Mouse (Mus musculus) forebrain, embryonic 12.5 days (tissue): ENCODE data around the gene Vezf1. TPM values are rescaled to one million over a fixed set of nuclear protein-coding genes. Genes with fewer than 3 reads are reported as not detected.
"Not testable (repeated sequence)": the region's sequence is repeated elsewhere in the genome, so short reads cannot be mapped to it uniquely, and the experiment has no call there.

Experiments used
- ATAC-seq: fragments of 200-750 bp; cut with Nextera tagmentation; 2 replicates; pipeline ENCODE4 v1.8.0; 2017; ENCODE audit warnings: moderate TSS enrichment; ENCODE audit not compliant: low FRiP score
- H3K27ac ChIP-seq: fragments of 300-500 bp; sonication (generic); 2 replicates; pipeline ENCODE4 v1.5.1; 2016; ENCODE audit warnings: mild to moderate bottlenecking
- H3K27me3 ChIP-seq: fragments of 300-500 bp; sonication (generic); 2 replicates; pipeline ENCODE4 v1.6.1; 2016; ENCODE audit warnings: mild to moderate bottlenecking
- H3K36me3 ChIP-seq: fragments of 300-500 bp; sonication (generic); replicated peaks from 2 replicates; pipeline ENCODE4 v1.6.1; 2016; ENCODE audit warnings: mild to moderate bottlenecking
- H3K4me1 ChIP-seq: fragments of 300-500 bp; sonication (generic); 2 replicates; pipeline ENCODE4 v1.6.1; 2016
- H3K4me2 ChIP-seq: fragments of 300-500 bp; sonication (generic); 2 replicates; pipeline ENCODE4 v1.6.1; 2016; ENCODE audit warnings: mild to moderate bottlenecking, moderate library complexity
- H3K4me3 ChIP-seq: fragments of 300-500 bp; sonication (generic); replicated peaks from 2 replicates; pipeline ENCODE4 v1.5.1; 2016; ENCODE audit warnings: mild to moderate bottlenecking
- H3K9ac ChIP-seq: fragments of 300-500 bp; sonication (generic); 2 replicates; pipeline ENCODE4 v1.6.1; 2016; ENCODE audit warnings: mild to moderate bottlenecking
- H3K9me3 ChIP-seq: fragments of 300-500 bp; sonication (generic); 2 replicates; pipeline ENCODE4 v1.6.1; 2016
- WGBS: fragments of 180-500 bp; shearing (Covaris S2); methylation state at CpG from one replicate; pipeline ENCODE4 v1.1.7; 2016; 5-methylcytosine and 5-hydroxymethylcytosine counted together
- polyA plus RNA-seq: library from polyadenylated mRNA; unstranded; fragments of >200 nt; fragmentation: Nextera tagmentation; extraction: Ambion mirVana; gene quantifications from 2 replicates; pipeline ENCODE4 v1.2.1, GENCODE M21; 2016

The Vezf1 gene
- polyA plus RNA-seq, 1 experiment from 2014 or later: 84.8 TPM

DNA sequence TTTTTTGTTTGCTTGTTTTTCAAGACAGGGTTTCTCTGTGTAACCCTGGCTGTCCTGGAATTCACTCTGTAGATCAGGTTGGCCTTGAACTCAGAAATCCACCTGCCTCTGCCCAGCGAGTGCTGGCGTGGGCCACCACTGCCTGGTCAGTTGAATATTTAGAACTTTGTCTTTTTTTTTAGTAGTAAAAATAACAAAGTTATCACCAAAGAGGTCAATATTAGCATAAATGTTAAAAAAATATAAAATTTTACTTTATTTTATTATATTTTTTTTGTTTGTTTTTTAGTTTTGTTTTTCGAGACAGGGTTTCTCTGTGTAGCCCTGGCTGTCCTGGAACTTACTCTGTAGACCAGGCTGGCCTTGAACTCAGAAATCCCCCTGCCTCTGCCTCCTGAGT lies 22.9 kb upstream of the Vezf1 start:
- not testable (repeated sequence) for H3K27ac ChIP-seq
- WGBS: 98% methylated on average over 3 of the region's 3 CpGs

DNA sequence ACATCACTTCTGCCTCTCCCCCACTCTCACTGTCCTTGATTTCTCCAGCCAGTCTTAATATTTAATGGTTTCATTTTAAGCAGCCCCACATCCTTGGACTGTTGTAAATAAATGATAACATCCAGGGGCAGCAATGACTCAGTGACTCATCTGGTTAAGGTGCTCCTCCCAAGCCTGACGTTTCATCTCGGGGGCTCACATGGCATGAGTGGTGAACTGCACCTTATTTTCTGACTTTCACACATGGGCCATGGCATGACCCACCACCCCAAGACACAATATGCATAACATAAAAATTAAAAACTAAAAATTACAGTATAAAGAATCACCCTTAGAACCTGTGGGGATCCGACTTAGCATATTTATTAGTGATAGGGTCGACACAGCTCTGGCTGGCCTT lies 22.2 kb upstream of the Vezf1 start:
- 94% methylated on average over 4 of the region's 4 CpGs for WGBS
- H3K4me2 ChIP-seq: peak overlapping the region; percentile 68
- no peaks in the 10 kb centered on the region for H3K9me3 ChIP-seq
- H3K27me3 ChIP-seq: no peaks in the 10 kb centered on the region
- H3K9ac ChIP-seq: no peak overlapping the region
- no peak overlapping the region for H3K27ac ChIP-seq
- H3K4me3 ChIP-seq: no peak overlapping the region
- no peak for ATAC-seq
- H3K36me3 ChIP-seq: peaks cover 25% of the 10 kb centered on the region
- peaks cover 30% of the 10 kb centered on the region for H3K4me1 ChIP-seq

More for the DNA sequence above, 22.9 kb upstream of the Vezf1 start:
- Histone ChIP-seq H3K36me3 (peaks cover 22% of the 10 kb centered on the region), H3K4me1 (peaks cover 23% of the 10 kb centered on the region)
- H3K9me3 ChIP-seq, H3K4me2 ChIP-seq, H3K9ac ChIP-seq, H3K4me3 ChIP-seq, ATAC-seq, H3K27me3 ChIP-seq: not testable (repeated sequence)

DNA sequence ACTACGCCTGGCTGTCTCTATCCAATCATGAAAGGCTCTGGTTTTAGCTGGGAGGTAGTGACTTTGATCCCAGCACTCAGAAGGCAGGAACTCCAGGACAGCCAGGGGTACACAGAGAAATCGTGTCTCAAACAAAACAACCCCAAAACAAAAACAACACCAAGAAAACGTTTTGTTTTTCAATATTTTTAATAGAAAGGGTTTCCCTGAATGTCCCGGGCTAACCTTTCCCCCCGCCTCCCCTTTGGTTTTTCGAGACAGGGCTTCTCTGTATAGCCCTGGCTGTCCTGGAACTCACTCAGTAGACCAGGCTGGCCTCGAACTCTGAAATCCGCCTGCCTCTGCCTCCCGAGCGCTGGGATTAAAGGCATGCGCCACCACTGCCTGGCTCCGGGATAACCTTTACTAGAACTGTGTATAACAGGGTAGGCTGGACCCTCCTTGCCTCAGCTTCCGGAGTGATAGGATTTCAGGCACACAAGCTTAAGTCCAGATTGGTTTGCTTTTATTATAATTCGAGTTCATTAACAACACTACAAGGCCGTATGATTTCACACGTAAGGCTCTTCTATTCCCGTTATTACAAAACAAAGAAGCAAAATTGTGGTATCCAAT lies 21.6 kb upstream of the Vezf1 start:
- peak overlapping the region; percentile 98 for H3K4me3 ChIP-seq
- peak overlapping the region; percentile 99 for H3K9ac ChIP-seq
- no peak for ATAC-seq
- H3K36me3 ChIP-seq: peaks cover 28% of the 10 kb centered on the region
- peak overlapping the region; percentile 99; the same call in 1 of the 2 replicates for H3K27ac ChIP-seq
- H3K4me2 ChIP-seq: peak overlapping the region; percentile 68
- WGBS: 64% methylated on average over 17 of the region's 17 CpGs
- peaks cover 33% of the 10 kb centered on the region for H3K4me1 ChIP-seq
- no peaks in the 10 kb centered on the region for H3K27me3 ChIP-seq
- H3K9me3 ChIP-seq: no peaks in the 10 kb centered on the region

GRCm38 (mm10) chr11:88046944-88047794 lies 20.9 kb upstream of the Vezf1 start, which contains the start of gene Srsf1:
TSS of gene Srsf1 (plus strand) at chr11:88047373.
- Histone ChIP-seq H3K36me3 (peaks cover 29% of the 10 kb centered on the region), H3K4me3 (peak within 1 kb of the TSS; percentile 98), H3K9me3 (no peaks in the 10 kb centered on the region), H3K4me2 (peak within 1 kb of the TSS; percentile 68), H3K27ac (peak within 1 kb of the TSS; percentile 99), H3K4me1 (peaks cover 33% of the 10 kb centered on the region), H3K9ac (peak within 1 kb of the TSS; percentile 99), H3K27me3 (no peaks in the 10 kb centered on the region)
- peak; percentile 91 for ATAC-seq
- under 1% methylated on average over 60 of the region's 60 CpGs for WGBS

- peak overlapping the region; percentile 99 for H3K27ac ChIP-seq
- H3K4me1 ChIP-seq: peaks cover 37% of the 10 kb centered on the region
- no peaks in the 10 kb centered on the region for H3K9me3 ChIP-seq
- peak overlapping the region; percentile 68 for H3K4me2 ChIP-seq
- H3K27me3 ChIP-seq: no peaks in the 10 kb centered on the region
- peaks cover 32% of the 10 kb centered on the region for H3K36me3 ChIP-seq
- under 1% methylated on average over 66 of the region's 76 CpGs for WGBS
- H3K4me3 ChIP-seq: peak overlapping the region; percentile 98
- peak; percentile 84 for ATAC-seq
- peak overlapping the region; percentile 99 for H3K9ac ChIP-seq
These were observed 20.1 kb upstream of the Vezf1 start for GRCm38 (mm10) chr11:88047871-88048531.

DNA sequence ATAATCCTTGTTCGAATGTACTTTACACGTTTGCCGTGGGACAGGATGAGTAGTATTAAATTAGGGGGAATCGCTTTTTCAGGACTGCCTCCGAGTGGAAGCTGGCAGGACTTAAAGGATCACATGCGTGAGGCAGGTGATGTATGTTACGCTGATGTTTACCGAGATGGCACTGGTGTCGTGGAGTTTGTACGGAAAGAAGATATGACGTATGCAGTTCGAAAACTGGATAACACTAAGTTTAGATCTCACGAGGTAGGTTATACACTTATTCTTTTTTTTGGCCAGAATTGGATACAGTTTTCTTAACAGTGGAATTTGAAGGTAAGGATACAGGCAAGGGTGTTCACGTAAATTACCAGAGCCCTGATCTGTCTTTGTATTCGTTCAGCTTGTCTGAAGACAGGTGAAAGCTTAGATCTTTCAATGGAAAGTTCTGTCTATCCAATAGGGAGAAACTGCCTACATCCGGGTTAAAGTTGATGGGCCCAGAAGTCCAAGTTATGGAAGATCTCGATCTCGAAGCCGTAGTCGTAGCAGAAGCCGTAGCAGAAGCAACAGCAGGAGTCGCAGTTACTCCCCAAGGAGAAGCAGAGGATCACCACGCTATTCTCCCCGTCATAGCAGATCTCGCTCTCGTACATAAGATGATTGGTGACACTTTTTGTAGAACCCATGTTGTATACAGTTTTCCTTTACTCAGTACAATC lies 19.0 kb upstream of the Vezf1 start:
- 34% methylated on average over 26 of the region's 26 CpGs for WGBS
- peak overlapping the region; percentile 68 for H3K4me2 ChIP-seq
- no peak overlapping the region for H3K27ac ChIP-seq
- H3K4me3 ChIP-seq: peak overlapping the region; percentile 98
- peak overlapping the region; percentile 99 for H3K9ac ChIP-seq
- peaks cover 36% of the 10 kb centered on the region for H3K36me3 ChIP-seq
- no peak for ATAC-seq
- peaks cover 37% of the 10 kb centered on the region for H3K4me1 ChIP-seq
- H3K9me3 ChIP-seq: no peaks in the 10 kb centered on the region
- no peaks in the 10 kb centered on the region for H3K27me3 ChIP-seq

DNA sequence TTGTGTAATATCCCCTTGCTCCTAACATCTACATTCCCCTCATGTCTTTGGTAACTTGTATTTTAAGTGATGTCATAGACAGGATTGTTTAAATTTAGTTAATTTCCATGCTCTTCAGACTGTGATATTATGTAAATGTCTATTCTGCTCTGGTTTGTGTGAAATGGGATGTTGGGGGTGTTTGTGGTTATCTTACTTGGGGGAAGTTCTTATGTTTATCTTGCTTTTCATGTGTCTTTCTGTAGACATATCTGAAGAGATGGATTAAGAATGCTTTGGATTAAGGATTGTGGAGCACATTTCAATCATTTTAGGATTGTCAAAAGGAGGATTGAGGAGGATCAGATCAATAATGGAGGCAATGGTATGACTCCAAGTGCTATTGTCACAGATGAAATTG lies 18.3 kb upstream of the Vezf1 start:
- Histone ChIP-seq H3K4me1 (peaks cover 37% of the 10 kb centered on the region), H3K27me3 (no peaks in the 10 kb centered on the region), H3K27ac (no peak overlapping the region), H3K36me3 (peaks cover 36% of the 10 kb centered on the region), H3K4me2 (peak overlapping the region; percentile 68), H3K9me3 (no peaks in the 10 kb centered on the region), H3K9ac (no peak overlapping the region), H3K4me3 (peak overlapping the region; percentile 98)
- no peak for ATAC-seq

GRCm38 (mm10) chr11:88052638-88053037 lies 15.4 kb upstream of the Vezf1 start:
- Histone ChIP-seq H3K4me3 (no peak overlapping the region), H3K36me3 (peaks cover 38% of the 10 kb centered on the region), H3K27me3 (no peaks in the 10 kb centered on the region), H3K9ac (no peak overlapping the region), H3K4me1 (peaks cover 26% of the 10 kb centered on the region), H3K9me3 (no peaks in the 10 kb centered on the region), H3K27ac (no peak overlapping the region), H3K4me2 (no peak overlapping the region)
- WGBS: 78% methylated on average over 4 of the region's 4 CpGs
- ATAC-seq: no peak

GRCm38 (mm10) chr11:88053821-88054220 lies 14.3 kb upstream of the Vezf1 start:
- H3K4me2 ChIP-seq: no peak overlapping the region
- H3K27ac ChIP-seq: 0 out of 2 replicates have a peak overlapping the region, but pooled peaks have one; percentile 19
- no peaks in the 10 kb centered on the region for H3K27me3 ChIP-seq
- no peak overlapping the region for H3K4me3 ChIP-seq
- 62% methylated on average over 3 of the region's 3 CpGs for WGBS
- no peaks in the 10 kb centered on the region for H3K9me3 ChIP-seq
- peaks cover 26% of the 10 kb centered on the region for H3K4me1 ChIP-seq
- peaks cover 37% of the 10 kb centered on the region for H3K36me3 ChIP-seq
- ATAC-seq: no peak
- H3K9ac ChIP-seq: no peak overlapping the region

GRCm38 (mm10) chr11:88054589-88054988 lies 13.5 kb upstream of the Vezf1 start:
- no peak overlapping the region for H3K9ac ChIP-seq
- no peak overlapping the region for H3K27ac ChIP-seq
- no peak for ATAC-seq
- H3K9me3 ChIP-seq: no peaks in the 10 kb centered on the region
- H3K4me3 ChIP-seq: no peak overlapping the region
- peaks cover 20% of the 10 kb centered on the region for H3K4me1 ChIP-seq
- no peaks in the 10 kb centered on the region for H3K27me3 ChIP-seq
- no peak overlapping the region for H3K4me2 ChIP-seq
- WGBS: 77% methylated on average over 1 of the region's 1 CpGs
- peaks cover 29% of the 10 kb centered on the region for H3K36me3 ChIP-seq

- Histone ChIP-seq H3K9me3 (no peaks in the 10 kb centered on the region), H3K9ac (no peak overlapping the region), H3K36me3 (peaks cover 18% of the 10 kb centered on the region), H3K27me3 (no peaks in the 10 kb centered on the region), H3K4me3 (no peak overlapping the region), H3K4me2 (no peak overlapping the region), H3K27ac (no peak overlapping the region), H3K4me1 (peaks cover 9% of the 10 kb centered on the region)
- ATAC-seq: no peak
- WGBS: 84% methylated on average over 2 of the region's 2 CpGs
These were observed 12.3 kb upstream of the Vezf1 start for GRCm38 (mm10) chr11:88055777-88056176.

DNA sequence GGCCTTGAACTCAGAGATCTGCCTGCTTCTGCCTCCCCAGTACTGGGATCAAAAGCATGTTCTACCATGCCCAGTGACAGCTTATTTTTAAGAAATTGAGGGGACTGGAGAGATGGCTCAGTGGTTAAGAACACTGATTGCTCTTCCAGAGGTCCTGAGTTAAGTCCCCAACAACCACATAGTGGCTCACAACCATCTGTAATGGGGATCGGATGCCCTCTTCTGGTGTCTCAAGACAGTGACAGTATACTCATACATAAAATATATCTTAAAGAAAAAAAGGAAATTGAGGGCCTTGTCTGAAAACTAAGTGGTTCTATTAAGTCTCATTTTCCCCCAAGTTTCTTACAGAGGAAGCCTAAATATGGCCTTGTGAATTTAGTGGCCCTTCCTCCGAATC lies 10.3 kb upstream of the Vezf1 start:
- no peaks in the 10 kb centered on the region for H3K27me3 ChIP-seq
- WGBS: 76% methylated on average over 2 of the region's 2 CpGs
- no peak overlapping the region for H3K4me2 ChIP-seq
- peaks cover 7% of the 10 kb centered on the region for H3K36me3 ChIP-seq
- H3K4me1 ChIP-seq: peaks cover under 1% of the 10 kb centered on the region; the same call in 1 of the 2 replicates
- no peak overlapping the region for H3K27ac ChIP-seq
- no peak overlapping the region for H3K9ac ChIP-seq
- ATAC-seq: no peak
- H3K9me3 ChIP-seq: no peaks in the 10 kb centered on the region
- no peak overlapping the region for H3K4me3 ChIP-seq
